Mouse (Mus musculus) erythroblast, adult 5-6 weeks (primary cell): ENCODE data around the gene Pom121. TPM values are rescaled to one million over a fixed set of nuclear protein-coding genes. Genes with fewer than 3 reads are reported as not detected.

ENCODE experiments used
- total RNA-seq, 2 experiments: library from RNA; stranded (forward) in 1 of 2; stranded (reverse) in 1 of 2; fragments of 150-400 nt in 1 of 2; fragments of 200-764, 138-1000 nt in 1 of 2; gene quantifications; 2 replicates each; pipeline versions ENCODE4 v1.2.3 to v1.2.4; 2015 to 2017; ENCODE audit warnings: low replicate concordance in 2 of 2

Pom121 gene
- total RNA-seq, 2 experiments from 2014 or later, result 4.3 to 21.3 TPM

Other genes starting within 250 kb of the Pom121 start
- gene Tbl2, start 244.9 kb downstream of the Pom121 start, total RNA-seq (2015; ENCODE audit: low replicate concordance), result 1.5 and 3.6 TPM in 2 replicates
- 2.8 and 3.7 TPM in 2 replicates for gene Tbl2, start 244.9 kb downstream of the Pom121 start, total RNA-seq (2017; ENCODE audit: low replicate concordance)
- 6.0 and 10.0 TPM in 2 replicates for gene Bcl7b, start 226.3 kb downstream of the Pom121 start, total RNA-seq (2015; ENCODE audit: low replicate concordance)
- 12.9 and 19.2 TPM in 2 replicates for gene Bcl7b, start 226.3 kb downstream of the Pom121 start, total RNA-seq (2017; ENCODE audit: low replicate concordance)
- 33.4 and 39.8 TPM in 2 replicates for gene Baz1b, start 207.3 kb downstream of the Pom121 start, total RNA-seq (2015; ENCODE audit: low replicate concordance)
- gene Baz1b, start 207.3 kb downstream of the Pom121 start, total RNA-seq (2017; ENCODE audit: low replicate concordance), result 91.2 and 108 TPM in 2 replicates
- gene Fzd9, start 143.3 kb downstream of the Pom121 start, total RNA-seq (2015; ENCODE audit: low replicate concordance), result not detected in 2 replicates
- not detected in 2 replicates for gene Fzd9, start 143.3 kb downstream of the Pom121 start, total RNA-seq (2017; ENCODE audit: low replicate concordance)
- gene Fkbp6, start 44.5 kb downstream of the Pom121 start, total RNA-seq (2015; ENCODE audit: low replicate concordance), result not detected in 2 replicates
- gene Fkbp6, start 44.5 kb downstream of the Pom121 start, total RNA-seq (2017; ENCODE audit: low replicate concordance), result not detected in 2 replicates
- gene Trim50, start 41.3 kb downstream of the Pom121 start, total RNA-seq (2015; ENCODE audit: low replicate concordance), result not detected in 2 replicates
- gene Trim50, start 41.3 kb downstream of the Pom121 start, total RNA-seq (2017; ENCODE audit: low replicate concordance), result not detected in 2 replicates
- 0.77 and 4.6 TPM in 2 replicates for gene Nsun5, start 24.6 kb downstream of the Pom121 start, total RNA-seq (2015; ENCODE audit: low replicate concordance)
- 1.7 and 3.2 TPM in 2 replicates for gene Nsun5, start 24.6 kb downstream of the Pom121 start, total RNA-seq (2017; ENCODE audit: low replicate concordance)
- gene Hip1, start 150.6 kb upstream of the Pom121 start, total RNA-seq (2015; ENCODE audit: low replicate concordance), result 1.2 and 5.0 TPM in 2 replicates
- gene Hip1, start 150.6 kb upstream of the Pom121 start, total RNA-seq (2017; ENCODE audit: low replicate concordance), result 1.3 and 4.9 TPM in 2 replicates
- gene Ccl26, start 169.0 kb upstream of the Pom121 start, total RNA-seq (2015; ENCODE audit: low replicate concordance), result not detected in 2 replicates
- gene Ccl26, start 169.0 kb upstream of the Pom121 start, total RNA-seq (2017; ENCODE audit: low replicate concordance), result not detected in 2 replicates
- not detected in 2 replicates for gene Ccl24, start 178.5 kb upstream of the Pom121 start, total RNA-seq (2015; ENCODE audit: low replicate concordance)
- gene Ccl24, start 178.5 kb upstream of the Pom121 start, total RNA-seq (2017; ENCODE audit: low replicate concordance), result not detected in 2 replicates
- gene Rhbdd2, start 238.1 kb upstream of the Pom121 start, total RNA-seq (2015; ENCODE audit: low replicate concordance), result 9.6 and 9.8 TPM in 2 replicates
- gene Rhbdd2, start 238.1 kb upstream of the Pom121 start, total RNA-seq (2017; ENCODE audit: low replicate concordance), result 0.28 and 5.1 TPM in 2 replicates